Mouse (Mus musculus): ENCODE measurements at regions not wholly inside any gene's neighbourhood (a gene's known extent, or its start where the extent isn't known, plus 50 kb on each side); places are given as distances from the start of the nearest gene placed in this dataset.

DNA sequence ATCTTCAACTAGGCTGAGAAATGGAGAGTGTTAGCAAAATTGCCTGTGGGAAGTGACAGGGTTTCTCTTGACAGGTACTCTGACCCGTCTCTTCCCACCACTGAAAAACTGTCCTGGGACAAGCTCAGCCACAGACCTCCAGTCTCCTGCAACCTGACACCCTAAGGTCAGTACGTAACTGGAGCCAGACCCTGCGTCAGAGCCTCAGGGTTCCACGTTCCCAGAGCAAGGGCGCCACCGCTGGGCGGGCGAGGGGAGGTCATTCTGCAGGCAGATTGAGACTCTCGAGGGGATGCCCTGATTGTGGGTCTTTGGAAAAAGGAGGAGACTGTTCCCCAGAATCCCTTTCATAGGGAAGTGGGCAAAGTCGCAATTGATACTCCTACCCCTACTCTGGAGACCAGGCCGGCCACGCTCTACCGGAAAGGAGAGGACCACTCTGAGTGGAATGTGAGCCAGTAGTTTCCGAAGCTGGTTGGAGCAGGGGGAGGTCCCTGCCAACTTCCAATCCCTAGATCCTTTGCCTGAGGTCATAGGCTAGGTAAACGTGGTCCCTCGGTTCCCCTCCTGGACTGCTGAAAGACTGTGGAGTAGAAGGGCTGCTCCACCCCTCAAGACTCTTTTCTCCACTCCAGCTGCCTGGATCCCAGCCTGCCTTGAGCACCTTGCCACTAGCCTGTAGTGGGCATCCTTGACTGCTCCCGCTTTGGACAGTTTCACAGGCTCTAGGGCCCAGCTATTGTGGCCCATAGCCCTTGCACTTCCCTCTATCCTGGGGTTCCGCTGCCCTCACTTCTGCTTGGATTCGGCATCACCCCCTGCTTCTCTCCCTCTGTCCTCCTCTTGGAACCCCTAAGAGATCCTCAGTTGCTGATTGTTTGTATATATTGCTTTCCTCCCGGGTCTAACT, 61.0 kb upstream of the Lpcat1 start:
- DNase-seq (ENCODE audit: low read depth, low spot score): peak; percentile 59

DNA sequence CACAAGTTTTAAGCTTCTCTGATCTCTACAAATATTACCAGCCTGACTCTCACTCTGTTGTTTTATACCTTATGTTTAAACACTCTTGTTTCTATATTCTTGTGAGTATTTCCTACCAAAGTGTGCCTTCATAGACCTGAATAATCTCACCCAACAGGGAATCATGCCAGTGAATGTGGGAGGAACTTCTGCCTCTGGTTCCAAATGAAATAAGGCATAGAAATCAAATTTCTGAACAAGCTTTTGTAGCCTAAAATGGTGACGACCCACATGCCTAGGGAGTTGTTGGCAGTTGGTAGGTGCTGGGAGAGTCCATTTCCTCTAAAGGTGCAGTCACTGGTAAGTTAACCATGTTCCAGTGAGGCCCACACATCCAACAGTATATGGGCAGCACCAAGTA, 66.1 kb upstream of the Lpcat1 start:
- no peak for DNase-seq (ENCODE audit: low read depth, low spot score)

DNA sequence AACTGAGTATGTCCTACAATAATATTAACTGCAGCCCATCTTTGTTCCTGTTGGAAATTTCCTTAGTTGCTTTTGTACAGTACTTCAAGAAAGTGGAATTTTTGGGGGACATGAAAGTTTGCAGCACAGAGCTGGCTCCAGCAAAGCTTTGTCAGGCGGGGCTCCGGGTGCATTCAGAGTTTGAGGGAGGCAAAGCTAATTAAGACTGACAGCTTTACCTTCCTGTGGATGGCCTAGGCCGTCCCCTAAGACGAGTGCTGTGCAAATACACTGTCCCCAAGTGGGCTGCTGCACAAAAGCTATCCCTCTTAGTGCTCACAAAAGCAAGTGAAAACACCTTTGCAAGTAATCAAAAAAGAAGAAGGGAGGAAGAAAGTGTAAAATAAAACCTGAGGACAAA, 68.7 kb upstream of the Ndufs6 start:
- no peak for DNase-seq (ENCODE audit: low read depth, low spot score)

DNA sequence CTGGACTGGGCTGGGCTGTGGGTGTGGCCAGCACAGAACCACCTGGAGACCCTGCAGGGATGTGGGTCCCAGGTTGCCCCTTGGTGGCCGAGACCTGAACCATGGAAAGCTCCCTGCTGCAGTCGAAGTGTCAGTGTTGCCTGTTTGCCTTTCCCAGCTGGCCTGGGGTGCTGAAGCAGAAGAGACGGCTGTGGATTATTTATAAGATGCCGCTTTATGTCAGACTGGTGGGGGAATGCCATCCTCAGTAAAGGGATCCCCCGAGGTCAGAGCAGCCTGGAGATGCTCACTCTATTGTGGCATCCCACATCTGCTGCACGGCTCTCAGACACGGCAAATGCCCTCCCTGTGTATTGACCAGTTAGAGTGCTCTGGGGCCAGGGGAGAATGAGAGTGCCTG, 67.5 kb upstream of the Ndufs6 start:
- DNase-seq (ENCODE audit: low read depth, low spot score): no peak

DNA sequence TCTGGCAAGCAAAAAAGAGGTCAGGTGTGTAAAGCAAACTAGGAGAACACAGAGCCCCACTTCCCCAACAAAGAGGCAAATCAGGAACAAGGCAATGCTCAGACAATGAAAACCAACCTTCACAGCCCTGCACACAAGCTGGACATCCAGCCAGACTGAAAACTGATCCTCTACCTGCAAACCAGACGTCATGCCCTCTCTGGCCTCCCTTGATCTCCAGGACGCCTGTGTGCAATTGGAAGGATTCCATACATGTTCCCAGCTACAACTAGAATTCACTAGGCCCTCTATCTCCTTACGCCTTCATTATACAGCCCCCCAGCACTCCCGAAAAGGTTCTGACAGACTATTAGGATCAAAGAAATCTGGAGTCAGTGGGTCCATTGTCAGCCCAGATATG, 60.7 kb upstream of the Ndufs6 start:
- no peak for DNase-seq (ENCODE audit: low read depth, low spot score)

DNA sequence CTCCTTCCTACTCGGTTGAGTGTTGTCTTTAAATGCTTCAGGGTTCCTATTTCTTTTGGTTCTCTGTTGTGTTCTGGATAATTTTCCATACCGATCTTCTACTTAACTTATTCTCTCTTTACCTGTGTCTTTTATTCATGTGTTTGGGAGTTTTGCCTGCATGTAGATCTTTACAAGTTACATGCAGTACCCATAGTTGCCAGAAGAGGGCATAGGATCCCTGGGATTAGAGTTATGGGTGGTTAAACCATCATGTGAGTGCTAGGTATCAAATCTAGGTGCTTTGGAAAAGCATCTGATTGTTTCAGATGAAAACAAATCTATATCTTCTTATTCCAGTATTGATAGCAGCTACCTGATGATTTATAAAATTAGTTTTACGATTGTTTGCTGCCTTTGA, 55.2 kb upstream of the Ndufs6 start:
- DNase-seq (ENCODE audit: low read depth, low spot score): peak; percentile 24

Data from WW6 (cell line).